Mouse (Mus musculus) liver, postnatal 0 days (tissue): ENCODE data around the gene Agap1.

Experiments used
- CTCF ChIP-seq: sonication (generic); IDR thresholded peaks from 2 replicates; pipeline ENCODE4 v1.5.1; 2016; ENCODE audit warnings: antibody characterized with exemption, low read depth
- EP300 ChIP-seq: IDR thresholded peaks from 2 replicates; pipeline ENCODE4 v1.6.1; 2016; ENCODE audit warnings: antibody characterized with exemption, low read depth, mild to moderate bottlenecking

DNA sequence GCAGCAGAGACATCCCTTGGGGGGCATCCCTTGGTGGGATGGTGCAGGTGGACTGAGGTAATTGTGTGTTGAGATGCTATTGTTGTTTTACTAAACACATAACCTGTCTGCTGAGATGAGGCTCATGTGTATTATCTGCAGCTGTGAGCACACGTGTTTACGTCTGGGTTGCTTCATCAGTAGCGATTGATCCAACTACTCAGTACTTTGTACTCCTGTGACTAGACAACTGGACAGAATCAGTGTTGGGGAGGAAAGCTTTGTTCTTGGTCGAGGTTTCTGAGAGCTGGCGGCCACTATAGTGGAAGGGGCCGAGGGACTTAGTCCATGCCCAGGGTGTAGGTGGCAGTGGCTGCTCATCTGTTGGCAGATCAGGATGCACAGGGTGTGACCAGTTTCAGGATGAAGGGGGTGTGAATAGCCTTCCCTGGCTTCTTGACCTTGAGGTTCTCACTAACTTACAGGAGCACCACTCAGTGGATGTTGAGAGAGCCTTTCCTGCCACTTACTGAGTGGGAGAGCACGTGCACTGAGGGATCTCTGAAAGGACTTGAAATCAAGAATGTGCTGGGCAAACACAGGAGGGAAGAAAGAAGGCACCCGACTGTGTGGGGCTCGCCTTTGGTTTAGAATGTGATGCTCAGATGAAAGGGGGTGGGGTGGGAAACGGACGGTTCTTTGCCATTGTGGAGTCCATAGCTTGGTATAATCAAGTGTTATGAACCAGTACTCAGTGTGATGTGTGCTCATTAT lies 61.4 kb downstream of the Agap1 start:
- TF ChIP-seq CTCF (no peak), EP300 (no peak)
